ENCODE assay signal across 27 mouse cellular contexts in the genomic region with DNA sequence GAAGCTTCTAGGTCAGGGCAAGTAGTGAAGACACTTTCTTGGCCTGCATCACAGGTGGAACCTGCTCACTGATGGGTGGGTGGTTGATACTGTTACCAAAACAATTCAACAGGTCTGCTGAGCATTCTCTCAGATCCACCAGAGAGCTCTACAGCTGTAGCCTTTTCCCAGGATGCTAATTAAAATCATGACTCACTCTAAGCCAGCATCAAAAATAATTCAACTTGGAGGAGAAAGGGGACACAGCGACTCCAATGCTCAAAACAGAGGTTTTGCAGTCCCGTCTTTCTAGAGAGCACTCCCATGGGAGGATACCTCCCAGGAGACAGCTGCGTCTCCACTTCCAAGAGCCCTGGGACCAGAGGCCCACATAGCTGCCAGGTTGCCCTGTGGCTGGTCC. TPM values are rescaled to one million over a fixed set of nuclear protein-coding genes. Genes with fewer than 3 reads are reported as not detected.
DNase-seq lines count a peak whose midpoint lies in the region; ATAC-seq lines count a peak whose summit lies in the region.
"Had no signal": no experiment of that assay in that cellular context is flagged by ENCODE, and none has a peak within 500 bp of the region (broad histone marks: within the 10 kb centered on the region; RNA-seq: fewer than 3 reads in every experiment).

No protein-coding gene starts in this region.

- H3K4me2 ChIP-seq in embryonic facial prominence, embryonic 14.5 days (ENCODE audit: low read depth, low read length) = no peak overlapping the region
- H3K4me2 ChIP-seq: embryonic facial prominence, embryonic 13.5 days; forebrain, embryonic 13.5 days; heart, embryonic 12.5 days; heart, embryonic 15.5 days; hindbrain, embryonic 13.5 days had no signal

- no peaks in the 10 kb centered on the region for H3K9me3 ChIP-seq in embryonic facial prominence, embryonic 14.5 days (ENCODE audit: control insufficient read depth, low read length)
- H3K9me3 ChIP-seq in embryonic facial prominence, embryonic 10.5 days = peaks cover 3% of the 10 kb centered on the region
- H3K9me3 ChIP-seq: forebrain, embryonic 13.5 days; heart, embryonic 15.5 days; hindbrain, embryonic 10.5 days had no signal

- H3K27me3 ChIP-seq in embryonic facial prominence, embryonic 14.5 days (replicated peaks; ENCODE audit: control insufficient read depth, insufficient read depth, low read length) = no peaks in the 10 kb centered on the region
- H3K27me3 ChIP-seq in embryonic facial prominence, embryonic 10.5 days (replicated peaks; ENCODE audit: low read depth, poor library complexity, severe bottlenecking) = peaks cover 3% of the 10 kb centered on the region; the same call in 1 of the 2 replicates
- H3K27me3 ChIP-seq: CH12.LX; embryonic facial prominence, embryonic 13.5 days; forebrain, embryonic 13.5 days; heart, embryonic 12.5 days; heart, embryonic 15.5 days; hindbrain, embryonic 13.5 days had no signal

- H3K36me3 ChIP-seq in embryonic facial prominence, embryonic 14.5 days (ENCODE audit: control insufficient read depth, insufficient read depth, low read length) = no peaks in the 10 kb centered on the region
- no peaks in the 10 kb centered on the region for H3K36me3 ChIP-seq in embryonic facial prominence, embryonic 10.5 days (replicated peaks)
- H3K36me3 ChIP-seq: embryonic facial prominence, embryonic 13.5 days; forebrain, embryonic 10.5 days; G1E; heart, embryonic 12.5 days; heart, embryonic 15.5 days; hindbrain, embryonic 10.5 days; hindbrain, embryonic 13.5 days had no signal

- intact Hi-C loops in left cerebral cortex, postnatal 25 days (cut with DNase I) = no loop called here

- no peak overlapping the region for H3K4me3 ChIP-seq in embryonic facial prominence, embryonic 14.5 days (ENCODE audit: low read depth, low read length)
- H3K4me3 ChIP-seq in embryonic facial prominence, embryonic 10.5 days = no peak overlapping the region
- H3K4me3 ChIP-seq: embryonic facial prominence, embryonic 13.5 days; forebrain, embryonic 10.5 days; forebrain, embryonic 13.5 days; heart, embryonic 12.5 days; heart, embryonic 15.5 days; hindbrain, embryonic 10.5 days; hindbrain, embryonic 13.5 days had no signal

- WGBS in embryonic facial prominence, embryonic 14.5 days = 70% methylated on average over 3 of the region's 3 CpGs
- 83% methylated on average over 3 of the region's 3 CpGs for WGBS in embryonic facial prominence, embryonic 10.5 days

- ATAC-seq in embryonic facial prominence, embryonic 14.5 days (ENCODE audit: low read depth) = peak; percentile 47; the same call in 1 of the 2 replicates
- ATAC-seq: forebrain, embryonic 13.5 days; forebrain, embryonic 16.5 days; hindbrain, embryonic 16.5 days had no signal

- H3K4me1 ChIP-seq in embryonic facial prominence, embryonic 14.5 days (ENCODE audit: control insufficient read depth, insufficient read depth, low read length) = no peaks in the 10 kb centered on the region
- H3K4me1 ChIP-seq in embryonic facial prominence, embryonic 10.5 days = peaks cover 8% of the 10 kb centered on the region
- H3K4me1 ChIP-seq: embryonic facial prominence, embryonic 13.5 days; heart, embryonic 12.5 days; heart, embryonic 15.5 days had no signal

- no peak overlapping the region for H3K27ac ChIP-seq in embryonic facial prominence, embryonic 14.5 days (replicated peaks; ENCODE audit: low read depth, low read length)
- H3K27ac ChIP-seq in embryonic facial prominence, embryonic 10.5 days (replicated peaks) = no peak overlapping the region
- H3K27ac ChIP-seq: embryonic facial prominence, embryonic 13.5 days; forebrain, embryonic 10.5 days; forebrain, embryonic 13.5 days; heart, embryonic 15.5 days; hindbrain, embryonic 10.5 days; hindbrain, embryonic 13.5 days had no signal

- no peak for DNase-seq in embryonic facial prominence, embryonic 14.5 days (ENCODE audit: low spot score)
- no peak for DNase-seq in embryonic facial prominence, embryonic 10.5 days (ENCODE audit: low spot score)
- peak; percentile 12 to 67 for DNase-seq in left cerebral cortex, postnatal 25 days (ENCODE audit: low spot score in 2 of 2)
- DNase-seq in left cerebral cortex, adult 9 months (ENCODE audit: low spot score in 2 of 2) = no peak
- DNase-seq in brain, adult 2 months (ENCODE audit: low read depth, low spot score) = peak; percentile 83
- no peak for DNase-seq in thymus, postnatal 0 days (ENCODE audit: low spot score)
- DNase-seq in spleen, postnatal 14 days (ENCODE audit: low spot score in 2 of 2) = no peak
- DNase-seq: adrenal gland, adult 2 months; adrenal gland, postnatal 36 days; B cell, adult 2 months; cerebellum, adult 11 months; cerebellum, postnatal 25 days; gastrocnemius, postnatal 25 days; heart, adult 18-20 months; heart, postnatal 10 days; heart, postnatal 36 days had no signal

- H3K9ac ChIP-seq in embryonic facial prominence, embryonic 14.5 days (ENCODE audit: low read depth, low read length) = no peak overlapping the region
- H3K9ac ChIP-seq: embryonic facial prominence, embryonic 13.5 days; forebrain, embryonic 13.5 days; heart, embryonic 12.5 days; heart, embryonic 15.5 days; hindbrain, embryonic 13.5 days had no signal

RNA-seq across cellular contexts. Expression of a gene that starts 45.9 kb away (rescaled TPM):
- 27.2 and 29.7 TPM in 2 replicates for polyA plus RNA-seq in embryonic facial prominence, embryonic 14.5 days (2014; fragmentation: Nextera tagmentation; extraction: Ambion mirVana)
- polyA plus RNA-seq in embryonic facial prominence, embryonic 10.5 days (2016; fragmentation: Nextera tagmentation; extraction: Ambion mirVana) = 102 and 110 TPM in 2 replicates
- total RNA-seq in left cerebral cortex, postnatal 25 days (2021) = 10 to 100 TPM; 15.9 to 20.5 TPM
- 2.0 and 2.5 TPM in 2 replicates for polyA plus RNA-seq in thymus, postnatal 0 days (2015; fragmentation: Nextera tagmentation; extraction: Ambion mirVana)
- polyA plus RNA-seq: G1E had no signal

Comparison
In these comparisons a context has a peak if more than half of its experiments do, and no peak if none do; other contexts are left out.
1. DNase-seq: peak in left cerebral cortex, postnatal 25 days (2 of 2) and brain, adult 2 months (single experiment); none in embryonic facial prominence, embryonic 14.5 days (single experiment), embryonic facial prominence, embryonic 10.5 days (single experiment), left cerebral cortex, adult 9 months (0 of 2), thymus, postnatal 0 days (single experiment) and spleen, postnatal 14 days (0 of 2).